8 mouse cellular contexts compared by ENCODE assay signal in the genomic region with DNA sequence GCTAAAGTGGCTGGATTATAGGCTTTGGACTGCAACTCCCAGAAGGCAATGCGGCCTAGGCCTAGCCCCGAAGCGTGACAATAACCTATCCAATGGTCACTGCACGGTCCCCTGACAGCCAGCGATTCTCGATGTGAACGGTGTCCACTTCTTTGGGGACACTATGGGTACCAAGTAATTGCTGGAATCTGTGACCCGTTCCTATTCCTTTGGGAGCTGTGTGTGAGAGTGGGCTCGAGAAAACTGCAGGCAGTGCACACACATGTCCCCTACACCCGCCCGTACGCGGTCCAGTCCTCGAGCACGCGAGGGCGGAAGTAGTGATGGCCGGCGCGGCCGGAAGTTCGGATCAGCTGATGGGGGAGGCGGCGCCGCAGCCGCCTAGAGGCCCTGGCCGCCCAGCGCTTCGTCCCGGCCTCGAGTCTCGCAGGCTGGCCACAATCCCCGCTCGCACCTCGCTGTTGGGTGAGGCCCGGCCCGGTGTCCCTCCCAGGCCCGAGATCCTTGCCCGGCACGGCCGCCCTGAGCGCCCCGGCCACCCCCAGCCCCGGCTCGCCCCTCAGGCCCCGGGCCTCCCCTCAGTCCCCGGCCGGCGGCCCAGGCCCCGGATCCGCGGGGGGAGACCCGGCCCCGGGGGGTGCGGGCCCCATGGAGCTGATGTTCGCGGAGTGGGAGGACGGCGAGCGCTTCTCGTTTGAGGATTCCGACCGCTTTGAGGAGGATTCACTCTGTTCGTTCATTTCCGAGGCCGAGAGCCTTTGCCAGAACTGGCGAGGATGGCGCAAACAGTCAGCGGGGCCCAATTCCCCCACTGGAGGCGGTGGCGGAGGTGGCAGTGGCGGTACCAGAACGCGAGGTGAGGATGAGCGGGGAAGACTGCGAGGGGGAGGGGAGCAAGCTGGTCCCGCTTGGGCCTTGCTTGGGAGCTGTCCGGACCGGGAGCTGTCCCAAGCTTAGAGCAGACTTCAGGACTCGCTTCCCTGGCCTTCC. TPM values are rescaled to one million over a fixed set of nuclear protein-coding genes. Genes with fewer than 3 reads are reported as not detected.
DNase-seq lines count a peak whose midpoint lies in the region; ATAC-seq and TF ChIP-seq lines count a peak whose summit lies in the region.

A gene (plus strand): TSS at position 352 of the 990 bp plus-strand sequence.

- peak within 1 kb of the TSS; percentile 97 for H3K9ac ChIP-seq in embryonic facial prominence, embryonic 15.5 days
- H3K9ac ChIP-seq in kidney, embryonic 14.5 days (ENCODE audit: low read depth, low read length): peak within 1 kb of the TSS; percentile 97
- H3K9ac ChIP-seq in limb, embryonic 15.5 days: peak within 1 kb of the TSS; percentile 99

- H3K27ac ChIP-seq in bone marrow, adult 2 months (ENCODE audit: control insufficient read depth, insufficient read depth, low read depth, low read length, poor library complexity): peak within 1 kb of the TSS; percentile 25
- peak within 1 kb of the TSS; percentile 94 for H3K27ac ChIP-seq in embryonic facial prominence, embryonic 15.5 days (replicated peaks)
- H3K27ac ChIP-seq in kidney, embryonic 14.5 days (ENCODE audit: low read depth, low read length): peak within 1 kb of the TSS; percentile 79; the same call in 1 of the 2 replicates
- H3K27ac ChIP-seq in limb, embryonic 15.5 days: peak within 1 kb of the TSS; percentile 91

- WGBS in bone marrow, adult 2 months: under 1% methylated on average over 80 of the region's 80 CpGs
- WGBS in embryonic facial prominence, embryonic 15.5 days: 1% methylated on average over 75 of the region's 80 CpGs
- WGBS in kidney, embryonic 14.5 days: 1% methylated on average over 54 of the region's 80 CpGs
- WGBS in limb, embryonic 15.5 days: under 1% methylated on average over 80 of the region's 80 CpGs

- peak within 1 kb of the TSS; percentile 79 for H3K4me3 ChIP-seq in bone marrow, adult 2 months (replicated peaks; ENCODE audit: control insufficient read depth, low read depth, low read length)
- H3K4me3 ChIP-seq in embryonic facial prominence, embryonic 15.5 days (replicated peaks): peak within 1 kb of the TSS; percentile 94
- H3K4me3 ChIP-seq in kidney, embryonic 14.5 days (ENCODE audit: low read length): peak within 1 kb of the TSS; percentile 97
- peak within 1 kb of the TSS; percentile 99 for H3K4me3 ChIP-seq in limb, embryonic 15.5 days

- peak; percentile 89; the same call in 1 of the 2 replicates for TF ChIP-seq POLR2A in bone marrow, adult 2 months (IDR thresholded peaks at IDR 0.05; ENCODE audit: borderline replicate concordance, control insufficient read depth, low read depth, low read length)

- DNase-seq in 3T3-L1 (ENCODE audit: low read depth, low spot score): peak; percentile 85
- DNase-seq in heart, adult 9 months (ENCODE audit: low spot score in 2 of 2): peak; percentile 91 to 92
- DNase-seq in monocyte, adult 2 months (ENCODE audit: low read depth in 1 of 2, low spot score in 2 of 2): peak; percentile 67 to 82
- peak; percentile 85 to 88 for DNase-seq in spleen, postnatal 36 days (ENCODE audit: low spot score in 2 of 2)

- H3K4me2 ChIP-seq in embryonic facial prominence, embryonic 15.5 days (replicated peaks): peak within 1 kb of the TSS; percentile 75
- peak within 1 kb of the TSS; percentile 69 for H3K4me2 ChIP-seq in kidney, embryonic 14.5 days (replicated peaks; ENCODE audit: low read depth, low read length)
- peak within 1 kb of the TSS; percentile 73 for H3K4me2 ChIP-seq in limb, embryonic 15.5 days

- H3K36me3 ChIP-seq in embryonic facial prominence, embryonic 15.5 days: peaks cover 24% of the 10 kb centered on the region
- peaks cover 33% of the 10 kb centered on the region for H3K36me3 ChIP-seq in kidney, embryonic 14.5 days (ENCODE audit: control insufficient read depth, insufficient read depth, low read length)
- H3K36me3 ChIP-seq in limb, embryonic 15.5 days: peaks cover 42% of the 10 kb centered on the region

- no peaks in the 10 kb centered on the region for H3K27me3 ChIP-seq in embryonic facial prominence, embryonic 15.5 days
- H3K27me3 ChIP-seq in kidney, embryonic 14.5 days (ENCODE audit: control insufficient read depth, insufficient read depth, low read length): no peaks in the 10 kb centered on the region
- no peaks in the 10 kb centered on the region for H3K27me3 ChIP-seq in limb, embryonic 15.5 days

- peaks cover 1% of the 10 kb centered on the region; the same call in 1 of the 2 replicates for H3K4me1 ChIP-seq in bone marrow, adult 2 months (ENCODE audit: control insufficient read depth, insufficient read depth, low read length)
- H3K4me1 ChIP-seq in embryonic facial prominence, embryonic 15.5 days: peaks cover 16% of the 10 kb centered on the region
- H3K4me1 ChIP-seq in kidney, embryonic 14.5 days (ENCODE audit: control insufficient read depth, insufficient read depth, low read length): peaks cover 19% of the 10 kb centered on the region
- peaks cover 24% of the 10 kb centered on the region for H3K4me1 ChIP-seq in limb, embryonic 15.5 days

- peak; percentile 18; the same call in 1 of the 2 replicates for TF ChIP-seq CTCF in bone marrow, adult 2 months (IDR thresholded peaks at IDR 0.05; ENCODE audit: control insufficient read depth, insufficient read depth, low read length)

- ATAC-seq in embryonic facial prominence, embryonic 15.5 days (ENCODE audit: insufficient number of reproducible peaks, low FRiP score, low TSS enrichment, low read depth): peak; percentile 93
- ATAC-seq in kidney, embryonic 14.5 days (ENCODE audit: low FRiP score, low TSS enrichment): peak; percentile 95
- ATAC-seq in limb, embryonic 15.5 days (ENCODE audit: insufficient number of reproducible peaks, low FRiP score, low TSS enrichment, low read depth): peak; percentile 93

- no peaks in the 10 kb centered on the region for H3K9me3 ChIP-seq in embryonic facial prominence, embryonic 15.5 days (replicated peaks)
- no peaks in the 10 kb centered on the region for H3K9me3 ChIP-seq in kidney, embryonic 14.5 days (ENCODE audit: control insufficient read depth, low read length)
- no peaks in the 10 kb centered on the region for H3K9me3 ChIP-seq in limb, embryonic 15.5 days

RNA-seq across cellular contexts. Expression of the gene that starts here (rescaled TPM):
- 48.8 and 105 TPM in 2 replicates for polyA plus RNA-seq in bone marrow, adult 2 months (2011; ENCODE audit: insufficient read depth, insufficient read length, low replicate concordance, missing spikeins)
- polyA plus RNA-seq in embryonic facial prominence, embryonic 15.5 days (2015; fragmentation: Nextera tagmentation; extraction: Ambion mirVana): 38.6 and 40.1 TPM in 2 replicates
- 30.1 and 32.1 TPM in 2 replicates for polyA plus RNA-seq in kidney, embryonic 14.5 days (2014; fragmentation: Nextera tagmentation; extraction: Ambion mirVana)
- 28.0 and 34.5 TPM in 2 replicates for polyA plus RNA-seq in limb, embryonic 15.5 days (2015; fragmentation: Nextera tagmentation; extraction: Ambion mirVana)

Comparison
In these comparisons a context has a peak if more than half of its experiments do, and no peak if none do; other contexts are left out.
1. Peak in every context shown above with its lines: DNase-seq, ATAC-seq, H3K4me3 ChIP-seq and H3K27ac ChIP-seq.
2. H3K27ac ChIP-seq: peak in every context shown above with its lines; median percentile 94 in embryonic facial prominence, embryonic 15.5 days; 91 in limb, embryonic 15.5 days; 79 in kidney, embryonic 14.5 days; 25 in bone marrow, adult 2 months.